Mouse (Mus musculus): ENCODE data around the gene Lrrc31. TPM values are rescaled to one million over a fixed set of nuclear protein-coding genes. Genes with fewer than 3 reads are reported as not detected.

Gene Lrrc31
- polyA plus RNA-seq, 1 experiment from 2014 or later: not detected

- DNase-seq (ENCODE audit: low spot score, missing footprints): peak; percentile 90
- H3K9me3 ChIP-seq (ENCODE audit: control insufficient read depth, low read length): no peaks in the 10 kb centered on the region
- H3K27ac ChIP-seq (ENCODE audit: low read depth, low read length): no peak overlapping the region
- peak overlapping the region; percentile 38 for H3K9ac ChIP-seq (ENCODE audit: low read length)
- H3K4me2 ChIP-seq: peak overlapping the region; percentile 68
- peaks cover 11% of the 10 kb centered on the region for H3K4me1 ChIP-seq (ENCODE audit: control insufficient read depth, insufficient read depth, low read length)
- peaks cover 22% of the 10 kb centered on the region for H3K27me3 ChIP-seq (ENCODE audit: control insufficient read depth, insufficient read depth, low read length)
- peak overlapping the region; percentile 35 for H3K4me3 ChIP-seq (ENCODE audit: low read depth, low read length)
- peak; percentile 43 for ATAC-seq (ENCODE audit: low FRiP score)
- no peaks in the 10 kb centered on the region for H3K36me3 ChIP-seq (ENCODE audit: control insufficient read depth, insufficient read depth, low read length)
- WGBS: 1% methylated on average over 41 of the region's 41 CpGs
These were observed 49.4 kb downstream of the Lrrc31 start for GRCm38 (mm10) chr3:30650062-30650841.

GRCm38 (mm10) chr3:30648466-30648865 lies 51.2 kb downstream of the Lrrc31 start:
- Histone ChIP-seq H3K4me1 (ENCODE audit: control insufficient read depth, insufficient read depth, low read length) (peaks cover 11% of the 10 kb centered on the region), H3K9ac (ENCODE audit: low read length) (no peak overlapping the region), H3K4me3 (ENCODE audit: low read depth, low read length) (no peak overlapping the region), H3K36me3 (ENCODE audit: control insufficient read depth, insufficient read depth, low read length) (no peaks in the 10 kb centered on the region), H3K4me2 (no peak overlapping the region), H3K9me3 (ENCODE audit: control insufficient read depth, low read length) (no peaks in the 10 kb centered on the region), H3K27ac (ENCODE audit: low read depth, low read length) (no peak overlapping the region), H3K27me3 (ENCODE audit: control insufficient read depth, insufficient read depth, low read length) (peaks cover 22% of the 10 kb centered on the region)
- ATAC-seq (ENCODE audit: low FRiP score): no peak
- no peak for DNase-seq (ENCODE audit: low spot score, missing footprints)
- 98% methylated on average over 2 of the region's 2 CpGs for whole genome bisulfite sequencing

GRCm38 (mm10) chr3:30647440-30648090 lies 52.1 kb downstream of the Lrrc31 start, which contains the start of gene Lrrc34:
Gene Lrrc34, minus strand, starts transcription at chr3:30647869.
- Histone ChIP-seq H3K4me3 (ENCODE audit: low read depth, low read length) (peak within 1 kb of the TSS; percentile 29), H3K27me3 (ENCODE audit: control insufficient read depth, insufficient read depth, low read length) (peaks cover 22% of the 10 kb centered on the region), H3K36me3 (ENCODE audit: control insufficient read depth, insufficient read depth, low read length) (no peaks in the 10 kb centered on the region), H3K9me3 (ENCODE audit: control insufficient read depth, low read length) (no peaks in the 10 kb centered on the region), H3K4me1 (ENCODE audit: control insufficient read depth, insufficient read depth, low read length) (peaks cover 11% of the 10 kb centered on the region), H3K27ac (ENCODE audit: low read depth, low read length) (no peak within 1 kb of the TSS), H3K9ac (ENCODE audit: low read length) (peak within 1 kb of the TSS; percentile 58), H3K4me2 (peak within 1 kb of the TSS; percentile 66)
- WGBS: 1% methylated on average over 25 of the region's 25 CpGs
- peak; percentile 96 for ATAC-seq (ENCODE audit: low FRiP score)
- peak; percentile 94 for DNase-seq (ENCODE audit: low spot score, missing footprints)

DNA sequence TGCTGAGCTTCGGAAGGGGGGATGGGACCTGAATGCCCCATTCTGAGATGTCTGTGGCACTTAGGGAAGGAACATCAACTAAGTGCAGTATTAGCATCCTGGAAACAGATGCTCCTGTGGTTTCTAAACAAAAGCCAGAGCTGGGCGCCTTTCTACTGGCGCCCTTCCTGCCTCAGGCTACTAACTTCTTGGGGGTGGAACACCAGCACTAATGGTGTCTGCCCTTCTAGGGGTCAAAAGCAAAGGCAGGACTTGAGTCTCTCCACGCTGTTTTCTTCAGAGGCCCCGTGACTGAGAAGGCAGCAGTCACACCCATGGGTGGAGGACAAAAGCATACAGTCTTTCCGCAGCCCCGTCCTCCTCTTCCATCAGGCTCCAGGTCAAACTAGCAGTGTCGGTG lies 52.9 kb downstream of the Lrrc31 start:
- Histone ChIP-seq H3K9me3 (ENCODE audit: control insufficient read depth, low read length) (no peaks in the 10 kb centered on the region), H3K4me1 (ENCODE audit: control insufficient read depth, insufficient read depth, low read length) (peaks cover 11% of the 10 kb centered on the region), H3K27ac (ENCODE audit: low read depth, low read length) (no peak overlapping the region), H3K4me3 (ENCODE audit: low read depth, low read length) (no peak overlapping the region), H3K4me2 (no peak overlapping the region), H3K9ac (ENCODE audit: low read length) (no peak overlapping the region), H3K27me3 (ENCODE audit: control insufficient read depth, insufficient read depth, low read length) (peaks cover 22% of the 10 kb centered on the region), H3K36me3 (ENCODE audit: control insufficient read depth, insufficient read depth, low read length) (no peaks in the 10 kb centered on the region)
- DNase-seq (ENCODE audit: low spot score, missing footprints) (no peak), ATAC-seq (ENCODE audit: low FRiP score) (no peak)
- WGBS: 52% methylated on average over 8 of the region's 8 CpGs

DNA sequence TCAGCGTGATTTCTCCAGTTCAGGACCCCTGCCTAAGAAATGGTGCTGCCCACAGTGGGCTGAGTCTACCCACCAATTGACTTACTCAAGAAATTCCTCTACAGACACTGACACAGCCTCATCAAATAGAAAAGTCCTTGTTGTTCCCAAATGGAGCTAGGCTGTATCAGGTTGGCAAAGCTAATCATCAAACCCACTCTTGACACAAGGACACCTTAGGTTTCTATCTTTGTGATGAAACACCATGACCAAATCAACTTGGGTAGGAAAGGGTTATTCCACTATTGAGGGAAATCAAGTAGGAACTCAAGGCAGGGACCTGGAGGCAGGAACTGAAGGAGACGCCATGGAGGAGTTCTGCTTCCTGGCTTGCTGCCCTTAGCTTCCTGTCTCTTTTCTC lies 55.4 kb downstream of the Lrrc31 start, which contains the start of gene Lrriq4:
Gene Lrriq4, plus strand, starts transcription at position 301 of the 400 bp plus-strand sequence.
- DNase-seq (ENCODE audit: low spot score, missing footprints) (no peak), ATAC-seq (ENCODE audit: low FRiP score) (no peak)
- whole genome bisulfite sequencing: 69% methylated on average over 2 of the region's 2 CpGs
- H3K9me3 ChIP-seq (ENCODE audit: control insufficient read depth, low read length): no peaks in the 10 kb centered on the region
- no peak within 1 kb of the TSS for H3K4me3 ChIP-seq (ENCODE audit: low read depth, low read length)
- peaks cover 6% of the 10 kb centered on the region for H3K27me3 ChIP-seq (ENCODE audit: control insufficient read depth, insufficient read depth, low read length)
- H3K4me2 ChIP-seq: no peak within 1 kb of the TSS
- H3K9ac ChIP-seq (ENCODE audit: low read length): no peak within 1 kb of the TSS
- no peaks in the 10 kb centered on the region for H3K36me3 ChIP-seq (ENCODE audit: control insufficient read depth, insufficient read depth, low read length)
- no peak within 1 kb of the TSS for H3K27ac ChIP-seq (ENCODE audit: low read depth, low read length)
- H3K4me1 ChIP-seq (ENCODE audit: control insufficient read depth, insufficient read depth, low read length): peaks cover 5% of the 10 kb centered on the region

DNA sequence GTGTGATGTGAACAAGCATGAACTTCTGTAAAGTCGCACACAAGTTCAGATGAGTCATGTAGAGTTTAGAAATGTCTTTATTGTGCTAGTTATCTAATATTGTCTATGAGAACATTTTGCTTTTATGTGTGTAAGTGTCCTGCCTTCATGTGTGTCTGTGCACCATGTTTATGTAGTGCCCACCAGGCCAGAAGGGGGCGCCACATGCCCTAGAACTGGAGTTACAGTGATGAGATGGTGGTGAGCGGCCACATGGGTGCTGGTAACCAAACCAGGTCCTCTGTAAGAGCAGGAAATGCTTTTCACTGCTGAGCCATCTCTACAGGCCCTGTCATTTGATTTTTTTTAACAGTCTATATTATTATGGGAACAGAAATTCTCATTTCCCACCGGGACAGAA lies 64.0 kb downstream of the Lrrc31 start:
- Histone ChIP-seq H3K4me3 (ENCODE audit: low read depth, low read length) (no peak overlapping the region), H3K27me3 (ENCODE audit: control insufficient read depth, insufficient read depth, low read length) (no peaks in the 10 kb centered on the region), H3K4me1 (ENCODE audit: control insufficient read depth, insufficient read depth, low read length) (no peaks in the 10 kb centered on the region), H3K4me2 (no peak overlapping the region), H3K9ac (ENCODE audit: low read length) (no peak overlapping the region), H3K9me3 (ENCODE audit: control insufficient read depth, low read length) (no peaks in the 10 kb centered on the region), H3K36me3 (ENCODE audit: control insufficient read depth, insufficient read depth, low read length) (no peaks in the 10 kb centered on the region), H3K27ac (ENCODE audit: low read depth, low read length) (no peak overlapping the region)
- DNase-seq (ENCODE audit: low spot score, missing footprints) (no peak), ATAC-seq (ENCODE audit: low FRiP score) (no peak)
- 77% methylated on average over 4 of the region's 4 CpGs for WGBS

- no peak for DNase-seq (ENCODE audit: low spot score, missing footprints)
- no peak overlapping the region for H3K4me3 ChIP-seq (ENCODE audit: low read depth, low read length)
- H3K27me3 ChIP-seq (ENCODE audit: control insufficient read depth, insufficient read depth, low read length): no peaks in the 10 kb centered on the region
- H3K9me3 ChIP-seq (ENCODE audit: control insufficient read depth, low read length): no peaks in the 10 kb centered on the region
- ATAC-seq (ENCODE audit: low FRiP score): no peak
- no peak overlapping the region for H3K9ac ChIP-seq (ENCODE audit: low read length)
- no peaks in the 10 kb centered on the region for H3K36me3 ChIP-seq (ENCODE audit: control insufficient read depth, insufficient read depth, low read length)
- no peak overlapping the region for H3K4me2 ChIP-seq
- H3K4me1 ChIP-seq (ENCODE audit: control insufficient read depth, insufficient read depth, low read length): no peaks in the 10 kb centered on the region
- 59% methylated on average over 3 of the region's 3 CpGs for WGBS
- H3K27ac ChIP-seq (ENCODE audit: low read depth, low read length): no peak overlapping the region
These were observed 66.0 kb downstream of the Lrrc31 start for GRCm38 (mm10) chr3:30633681-30634080.

All from midbrain, embryonic 11.5 days (tissue).